Mouse (Mus musculus): ENCODE data around the gene Zfp281. TPM values are rescaled to one million over a fixed set of nuclear protein-coding genes. Genes with fewer than 3 reads are reported as not detected.

Gene Zfp281
- polyA plus RNA-seq, 1 experiment from 2014 or later: 34.7 TPM

- H3K9me3 ChIP-seq (ENCODE audit: control insufficient read depth, low read length): no peaks in the 10 kb centered on the region
- H3K4me1 ChIP-seq (ENCODE audit: control insufficient read depth, insufficient read depth, low read length): peaks cover 31% of the 10 kb centered on the region
- ATAC-seq (ENCODE audit: low FRiP score, low TSS enrichment) (no peak), DNase-seq (no peak)
- H3K4me3 ChIP-seq (replicated peaks; ENCODE audit: low read depth, low read length): peak overlapping the region; percentile 90
- 91% methylated on average over 7 of the region's 7 CpGs for WGBS
- H3K27me3 ChIP-seq (ENCODE audit: control insufficient read depth, insufficient read depth, low read length): no peaks in the 10 kb centered on the region
- peaks cover 23% of the 10 kb centered on the region for H3K36me3 ChIP-seq (ENCODE audit: control insufficient read depth, insufficient read depth, low read length)
- H3K9ac ChIP-seq (replicated peaks; ENCODE audit: low read length): 0 out of 2 replicates have a peak overlapping the region, but pooled peaks have one; percentile 94
- H3K27ac ChIP-seq (replicated peaks; ENCODE audit: low read depth, low read length): no peak overlapping the region
- peak overlapping the region; percentile 86 for H3K4me2 ChIP-seq (ENCODE audit: low read length)
Measured at GRCm38 (mm10) chr1:136626141-136626540, 1.4 kb downstream of the Zfp281 start.

DNA sequence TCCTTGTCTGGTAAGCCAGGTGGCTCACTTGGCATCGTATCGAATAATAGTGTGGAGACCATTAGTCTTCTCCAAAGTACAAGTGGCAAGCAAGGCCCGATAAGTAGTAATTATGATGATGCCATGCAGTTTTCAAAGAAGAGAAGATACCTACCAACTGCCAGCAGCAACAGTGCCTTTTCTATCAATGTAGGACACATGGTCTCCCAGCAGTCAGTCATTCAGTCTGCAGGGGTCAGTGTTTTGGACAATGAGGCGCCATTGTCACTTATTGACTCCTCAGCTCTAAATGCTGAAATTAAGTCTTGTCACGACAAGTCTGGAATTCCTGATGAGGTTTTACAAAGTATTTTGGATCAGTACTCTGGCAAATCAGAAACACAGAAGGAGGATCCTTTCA lies 2.1 kb downstream of the Zfp281 start:
- Histone ChIP-seq H3K4me1 (ENCODE audit: control insufficient read depth, insufficient read depth, low read length) (peaks cover 31% of the 10 kb centered on the region), H3K4me3 (replicated peaks; ENCODE audit: low read depth, low read length) (no peak overlapping the region), H3K27me3 (ENCODE audit: control insufficient read depth, insufficient read depth, low read length) (no peaks in the 10 kb centered on the region), H3K4me2 (ENCODE audit: low read length) (peak overlapping the region; percentile 86), H3K27ac (replicated peaks; ENCODE audit: low read depth, low read length) (no peak overlapping the region), H3K36me3 (ENCODE audit: control insufficient read depth, insufficient read depth, low read length) (peaks cover 23% of the 10 kb centered on the region), H3K9me3 (ENCODE audit: control insufficient read depth, low read length) (no peaks in the 10 kb centered on the region), H3K9ac (replicated peaks; ENCODE audit: low read length) (no peak overlapping the region)
- WGBS: 91% methylated on average over 5 of the region's 5 CpGs
- ATAC-seq (ENCODE audit: low FRiP score, low TSS enrichment): no peak
- no peak for DNase-seq

DNA sequence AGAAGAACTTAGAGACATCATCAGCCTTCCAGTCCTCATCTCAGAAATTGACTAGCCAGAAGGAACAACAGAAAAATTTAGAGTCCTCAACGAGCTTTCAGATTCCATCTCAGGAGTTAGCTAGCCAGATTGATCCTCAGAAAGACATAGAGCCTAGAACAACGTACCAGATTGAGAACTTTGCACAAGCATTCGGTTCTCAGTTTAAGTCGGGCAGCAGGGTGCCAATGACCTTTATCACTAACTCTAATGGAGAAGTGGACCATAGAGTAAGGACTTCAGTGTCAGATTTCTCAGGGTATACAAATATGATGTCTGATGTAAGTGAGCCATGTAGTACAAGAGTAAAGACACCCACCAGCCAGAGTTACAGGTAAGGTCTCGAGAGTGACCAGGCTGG lies 2.9 kb downstream of the Zfp281 start:
- whole genome bisulfite sequencing: 90% methylated on average over 5 of the region's 5 CpGs
- no peak for ATAC-seq (ENCODE audit: low FRiP score, low TSS enrichment)

GRCm38 (mm10) chr1:136632891-136633290 lies 8.2 kb downstream of the Zfp281 start:
- Histone ChIP-seq H3K27me3 (ENCODE audit: control insufficient read depth, insufficient read depth, low read length) (no peaks in the 10 kb centered on the region), H3K9me3 (ENCODE audit: control insufficient read depth, low read length) (no peaks in the 10 kb centered on the region), H3K27ac (replicated peaks; ENCODE audit: low read depth, low read length) (no peak overlapping the region), H3K4me3 (replicated peaks; ENCODE audit: low read depth, low read length) (no peak overlapping the region), H3K9ac (replicated peaks; ENCODE audit: low read length) (no peak overlapping the region), H3K4me2 (ENCODE audit: low read length) (no peak overlapping the region), H3K4me1 (ENCODE audit: control insufficient read depth, insufficient read depth, low read length) (peaks cover 8% of the 10 kb centered on the region), H3K36me3 (ENCODE audit: control insufficient read depth, insufficient read depth, low read length) (peaks cover 5% of the 10 kb centered on the region; the same call in 1 of the 2 replicates)
- DNase-seq (no peak), ATAC-seq (ENCODE audit: low FRiP score, low TSS enrichment) (no peak)
- 97% methylated on average over 3 of the region's 3 CpGs for WGBS

More for the DNA sequence above, 2.9 kb downstream of the Zfp281 start:
- 0 out of 2 replicates have a peak overlapping the region, but pooled peaks have one; percentile 7 for H3K4me3 ChIP-seq (replicated peaks; ENCODE audit: low read depth, low read length)
- H3K4me1 ChIP-seq (ENCODE audit: control insufficient read depth, insufficient read depth, low read length): peaks cover 31% of the 10 kb centered on the region
- H3K9ac ChIP-seq (replicated peaks; ENCODE audit: low read length): no peak overlapping the region
- no peak for DNase-seq
- H3K9me3 ChIP-seq (ENCODE audit: control insufficient read depth, low read length): no peaks in the 10 kb centered on the region
- H3K36me3 ChIP-seq (ENCODE audit: control insufficient read depth, insufficient read depth, low read length): peaks cover 23% of the 10 kb centered on the region
- H3K4me2 ChIP-seq (ENCODE audit: low read length): peak overlapping the region; percentile 86
- H3K27ac ChIP-seq (replicated peaks; ENCODE audit: low read depth, low read length): no peak overlapping the region
- no peaks in the 10 kb centered on the region for H3K27me3 ChIP-seq (ENCODE audit: control insufficient read depth, insufficient read depth, low read length)

DNA sequence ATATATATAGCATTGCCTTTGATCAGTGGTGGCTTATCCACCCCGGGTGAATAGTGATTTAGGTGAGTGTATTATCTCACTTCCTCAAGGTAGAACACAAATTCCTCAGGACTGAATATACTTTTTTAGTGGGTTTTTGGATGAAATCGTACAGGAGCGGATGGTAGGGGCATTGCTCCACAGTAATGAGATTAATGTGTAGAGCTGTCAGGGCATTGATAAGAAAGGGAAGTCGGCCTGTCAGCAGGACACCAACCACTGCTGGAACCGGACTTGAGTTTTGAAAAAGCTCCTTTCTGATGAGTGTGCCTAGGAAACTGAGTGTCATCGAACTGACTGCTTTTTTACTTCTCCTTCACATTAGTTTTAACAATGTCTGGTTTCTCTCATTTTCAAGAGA lies 10.9 kb downstream of the Zfp281 start:
- H3K4me3 ChIP-seq (replicated peaks; ENCODE audit: low read depth, low read length): no peak overlapping the region
- no peaks in the 10 kb centered on the region for H3K4me1 ChIP-seq (ENCODE audit: control insufficient read depth, insufficient read depth, low read length)
- H3K9me3 ChIP-seq (ENCODE audit: control insufficient read depth, low read length): no peaks in the 10 kb centered on the region
- H3K4me2 ChIP-seq (ENCODE audit: low read length): no peak overlapping the region
- 76% methylated on average over 6 of the region's 6 CpGs for WGBS
- DNase-seq (no peak), ATAC-seq (ENCODE audit: low FRiP score, low TSS enrichment) (no peak)
- H3K9ac ChIP-seq (replicated peaks; ENCODE audit: low read length): no peak overlapping the region
- no peaks in the 10 kb centered on the region for H3K27me3 ChIP-seq (ENCODE audit: control insufficient read depth, insufficient read depth, low read length)
- no peaks in the 10 kb centered on the region for H3K36me3 ChIP-seq (ENCODE audit: control insufficient read depth, insufficient read depth, low read length)
- no peak overlapping the region for H3K27ac ChIP-seq (replicated peaks; ENCODE audit: low read depth, low read length)

GRCm38 (mm10) chr1:136636946-136637345 lies 12.2 kb downstream of the Zfp281 start:
- WGBS: 97% methylated on average over 6 of the region's 6 CpGs
- no peaks in the 10 kb centered on the region for H3K9me3 ChIP-seq (ENCODE audit: control insufficient read depth, low read length)
- ATAC-seq (ENCODE audit: low FRiP score, low TSS enrichment) (no peak), DNase-seq (no peak)
- no peaks in the 10 kb centered on the region for H3K36me3 ChIP-seq (ENCODE audit: control insufficient read depth, insufficient read depth, low read length)
- no peaks in the 10 kb centered on the region for H3K27me3 ChIP-seq (ENCODE audit: control insufficient read depth, insufficient read depth, low read length)
- H3K4me1 ChIP-seq (ENCODE audit: control insufficient read depth, insufficient read depth, low read length): no peaks in the 10 kb centered on the region
- H3K4me3 ChIP-seq (replicated peaks; ENCODE audit: low read depth, low read length): no peak overlapping the region
- no peak overlapping the region for H3K9ac ChIP-seq (replicated peaks; ENCODE audit: low read length)
- no peak overlapping the region for H3K27ac ChIP-seq (replicated peaks; ENCODE audit: low read depth, low read length)
- no peak overlapping the region for H3K4me2 ChIP-seq (ENCODE audit: low read length)

- H3K36me3 ChIP-seq (ENCODE audit: control insufficient read depth, insufficient read depth, low read length): no peaks in the 10 kb centered on the region
- no peak overlapping the region for H3K9ac ChIP-seq (replicated peaks; ENCODE audit: low read length)
- H3K4me3 ChIP-seq (replicated peaks; ENCODE audit: low read depth, low read length): no peak overlapping the region
- no peaks in the 10 kb centered on the region for H3K4me1 ChIP-seq (ENCODE audit: control insufficient read depth, insufficient read depth, low read length)
- H3K4me2 ChIP-seq (ENCODE audit: low read length): no peak overlapping the region
- H3K9me3 ChIP-seq (ENCODE audit: control insufficient read depth, low read length): no peaks in the 10 kb centered on the region
- no peaks in the 10 kb centered on the region for H3K27me3 ChIP-seq (ENCODE audit: control insufficient read depth, insufficient read depth, low read length)
- no peak for DNase-seq
- ATAC-seq (ENCODE audit: low FRiP score, low TSS enrichment): no peak
- H3K27ac ChIP-seq (replicated peaks; ENCODE audit: low read depth, low read length): no peak overlapping the region
- 96% methylated on average over 4 of the region's 4 CpGs for WGBS
Measured at GRCm38 (mm10) chr1:136637696-136638095, 13.0 kb downstream of the Zfp281 start.

DNA sequence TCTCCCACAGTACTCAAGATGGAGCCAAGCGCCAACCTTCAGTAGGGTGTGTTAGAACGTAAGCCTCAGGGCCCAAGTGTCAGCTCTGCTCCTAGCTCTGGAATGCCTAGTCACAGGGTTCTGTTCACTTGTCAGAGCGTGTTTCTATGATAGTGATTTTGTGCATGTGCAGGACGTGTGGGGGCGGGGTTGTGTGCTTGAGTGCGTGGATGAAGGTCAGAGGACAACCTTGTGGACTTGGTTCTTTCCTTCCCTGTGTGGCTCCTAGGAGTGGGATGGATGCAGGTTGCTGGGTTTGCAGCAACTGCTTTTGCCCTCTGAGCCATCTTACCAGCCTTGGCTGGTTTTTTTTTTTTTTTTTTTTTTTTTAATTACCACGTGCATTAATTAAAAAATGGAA lies 13.5 kb downstream of the Zfp281 start:
- no peak for DNase-seq

DNA sequence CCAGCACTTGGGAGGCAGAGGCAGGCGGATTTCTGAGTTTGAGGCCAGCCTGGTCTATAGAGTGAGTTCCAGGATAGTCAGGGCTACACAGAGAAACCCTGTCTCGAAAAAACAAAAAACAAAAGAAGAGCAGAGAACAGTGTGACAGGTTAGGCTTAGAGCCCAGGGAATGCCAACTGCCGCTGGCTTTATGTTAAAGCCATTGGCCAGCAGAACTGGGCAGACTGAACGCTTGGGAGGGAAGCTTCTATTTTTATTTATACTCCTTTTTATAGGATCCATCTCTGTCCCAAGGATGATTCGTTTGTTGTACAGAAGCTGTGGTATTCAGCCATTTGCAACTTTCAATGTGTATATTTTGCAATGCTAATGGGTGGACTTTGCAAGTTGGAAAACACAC lies 14.0 kb downstream of the Zfp281 start:
- Histone ChIP-seq H3K4me1 (ENCODE audit: control insufficient read depth, insufficient read depth, low read length) (no peaks in the 10 kb centered on the region), H3K9ac (replicated peaks; ENCODE audit: low read length) (no peak overlapping the region), H3K36me3 (ENCODE audit: control insufficient read depth, insufficient read depth, low read length) (no peaks in the 10 kb centered on the region), H3K4me2 (ENCODE audit: low read length) (no peak overlapping the region), H3K27me3 (ENCODE audit: control insufficient read depth, insufficient read depth, low read length) (no peaks in the 10 kb centered on the region), H3K4me3 (replicated peaks; ENCODE audit: low read depth, low read length) (no peak overlapping the region), H3K9me3 (ENCODE audit: control insufficient read depth, low read length) (no peaks in the 10 kb centered on the region), H3K27ac (replicated peaks; ENCODE audit: low read depth, low read length) (no peak overlapping the region)
- no peak for ATAC-seq (ENCODE audit: low FRiP score, low TSS enrichment)
- DNase-seq: no peak
- WGBS: 92% methylated on average over 5 of the region's 5 CpGs

More for the DNA sequence above, 13.5 kb downstream of the Zfp281 start:
- Histone ChIP-seq H3K4me2 (ENCODE audit: low read length) (no peak overlapping the region), H3K27ac (replicated peaks; ENCODE audit: low read depth, low read length) (no peak overlapping the region), H3K36me3 (ENCODE audit: control insufficient read depth, insufficient read depth, low read length) (no peaks in the 10 kb centered on the region), H3K9me3 (ENCODE audit: control insufficient read depth, low read length) (no peaks in the 10 kb centered on the region), H3K4me3 (replicated peaks; ENCODE audit: low read depth, low read length) (no peak overlapping the region), H3K27me3 (ENCODE audit: control insufficient read depth, insufficient read depth, low read length) (no peaks in the 10 kb centered on the region), H3K9ac (replicated peaks; ENCODE audit: low read length) (no peak overlapping the region), H3K4me1 (ENCODE audit: control insufficient read depth, insufficient read depth, low read length) (no peaks in the 10 kb centered on the region)
- 93% methylated on average over 7 of the region's 7 CpGs for WGBS
- ATAC-seq (ENCODE audit: low FRiP score, low TSS enrichment): no peak

Measured in midbrain, embryonic 14.5 days (tissue).